Mouse (Mus musculus) lung, adult 2 months (tissue): ENCODE data around the gene Tat. TPM values are rescaled to one million over a fixed set of nuclear protein-coding genes. Genes with fewer than 3 reads are reported as not detected.

Source experiments
- DNase-seq: peaks from one replicate; pipeline ENCODE4 v3.0.0; 2022
- H3K4me1 ChIP-seq: fragments of 200-500 bp; 2 replicates; pipeline ENCODE4 v1.6.1; 2011; ENCODE audit warnings: low read length; ENCODE audit not compliant: control insufficient read depth, insufficient read depth
- H3K4me3 ChIP-seq: fragments of 200-500 bp; replicated peaks from 2 replicates; pipeline ENCODE3; 2011; ENCODE audit warnings: low read depth, mild to moderate bottlenecking, control low read depth, low read length; ENCODE audit errors: extremely low read depth
- CTCF ChIP-seq: fragments of 200-500 bp; IDR thresholded peaks from 2 replicates; pipeline ENCODE4 v1.5.1; 2011; ENCODE audit warnings: mild to moderate bottlenecking, low read length, control low read depth; ENCODE audit not compliant: insufficient read depth
- POLR2A ChIP-seq: fragments of 200-500 bp; IDR thresholded peaks from 2 replicates; pipeline ENCODE4 v1.6.1; 2011; ENCODE audit warnings: low read depth, mild to moderate bottlenecking, control low read depth, low read length, borderline replicate concordance; ENCODE audit errors: extremely low read depth
- WGBS: fragments of 180-500 bp; shearing (Covaris S2); methylation state at CpG from one replicate; pipeline ENCODE4 v1.1.7; 2018; 5-methylcytosine and 5-hydroxymethylcytosine counted together
- polyA plus RNA-seq: library from polyadenylated mRNA; depleted of rRNA; stranded (reverse); fragments of >200 nt; gene quantifications from 2 replicates; pipeline ENCODE4 v1.2.3, GENCODE M21; 2012

The Tat gene
- polyA plus RNA-seq, 1 experiment = 0.71 TPM

DNA sequence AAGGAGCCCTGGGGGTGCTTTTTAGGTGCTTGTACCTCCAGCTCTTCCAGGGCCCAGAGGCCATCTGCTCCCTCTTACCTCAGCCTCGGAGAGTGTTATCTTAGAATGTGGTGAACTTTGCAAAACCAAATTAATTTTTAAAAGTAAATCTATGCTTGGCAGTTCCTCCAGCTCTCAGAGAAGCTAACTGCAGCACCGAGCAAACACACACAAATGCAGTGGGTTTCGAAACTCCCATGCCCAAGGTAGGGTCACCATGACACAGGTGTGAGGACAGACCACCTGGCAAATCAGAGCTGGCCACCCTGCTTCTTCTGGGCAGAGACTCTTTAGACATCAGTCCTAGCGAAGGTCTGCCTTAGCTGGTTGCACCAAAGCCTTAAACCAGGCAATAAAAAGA is 17.3 kb upstream of the Tat start:
- TF ChIP-seq CTCF = no peak
- TF ChIP-seq POLR2A = no peak
- H3K4me1 ChIP-seq = no peaks in the 10 kb centered on the region
- no peak overlapping the region for H3K4me3 ChIP-seq
- 78% methylated on average over 4 of the region's 4 CpGs for WGBS
- no peak for DNase-seq

DNA sequence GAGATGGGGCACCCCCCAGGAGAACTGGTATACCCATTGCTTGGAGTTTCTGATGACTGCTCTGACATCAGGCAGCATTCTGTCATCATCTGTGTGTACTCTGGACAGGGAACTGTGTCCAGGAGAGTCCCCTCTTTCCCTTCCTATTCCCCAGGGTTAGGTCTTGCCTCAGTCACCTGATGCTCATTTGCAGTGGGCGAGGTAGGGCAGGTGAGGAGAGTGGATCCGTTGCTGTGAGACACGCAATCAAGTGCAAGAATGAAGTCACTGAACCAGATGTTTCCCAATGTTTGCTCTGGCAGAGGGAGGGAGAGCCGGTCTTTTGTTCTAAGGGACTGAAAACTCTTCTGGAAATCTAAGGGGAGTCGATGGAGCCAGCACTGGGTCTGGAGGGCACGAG is 10.9 kb upstream of the Tat start:
- H3K4me1 ChIP-seq = no peaks in the 10 kb centered on the region
- TF ChIP-seq POLR2A (no peak), CTCF (no peak)
- DNase-seq = no peak
- 58% methylated on average over 6 of the region's 6 CpGs for WGBS
- no peak overlapping the region for H3K4me3 ChIP-seq

DNA sequence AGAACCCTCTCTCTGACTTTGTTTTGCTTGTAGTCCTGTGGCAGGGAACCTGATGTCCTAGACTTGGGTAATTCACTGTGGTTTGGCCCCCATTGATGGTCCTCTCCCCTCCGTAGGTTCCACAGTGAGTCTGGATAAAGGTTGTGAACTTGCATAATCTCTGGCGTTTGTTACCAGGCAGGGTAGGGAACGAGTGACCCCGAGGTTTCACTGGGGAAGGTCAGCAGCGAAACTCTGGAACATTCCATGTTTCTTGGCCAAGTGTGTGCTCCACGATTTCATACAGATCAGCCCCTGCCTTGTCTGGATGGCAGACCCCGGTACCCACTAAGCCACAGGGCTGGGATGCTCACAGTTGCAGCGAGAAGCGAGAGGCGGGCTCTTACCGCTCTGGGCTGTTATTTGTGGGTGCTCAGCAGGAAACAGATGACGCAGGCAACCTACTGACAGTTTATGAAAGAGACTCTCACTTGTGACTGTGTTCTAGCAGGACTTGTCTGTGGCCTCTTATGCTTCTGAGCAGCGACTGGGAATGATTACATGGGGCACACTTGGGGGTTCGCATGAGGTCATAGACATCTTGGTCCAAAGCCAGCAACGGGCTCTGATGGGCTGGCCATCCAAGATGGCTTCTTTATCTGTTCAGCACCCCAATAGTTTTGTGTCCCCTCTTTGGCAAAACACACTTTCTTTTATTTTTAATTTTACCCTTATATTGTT is 7.7 kb upstream of the Tat start:
- Histone ChIP-seq H3K4me1 (no peaks in the 10 kb centered on the region), H3K4me3 (no peak overlapping the region)
- TF ChIP-seq POLR2A (no peak), CTCF (no peak)
- WGBS = 68% methylated on average over 15 of the region's 15 CpGs
- no peak for DNase-seq

DNA sequence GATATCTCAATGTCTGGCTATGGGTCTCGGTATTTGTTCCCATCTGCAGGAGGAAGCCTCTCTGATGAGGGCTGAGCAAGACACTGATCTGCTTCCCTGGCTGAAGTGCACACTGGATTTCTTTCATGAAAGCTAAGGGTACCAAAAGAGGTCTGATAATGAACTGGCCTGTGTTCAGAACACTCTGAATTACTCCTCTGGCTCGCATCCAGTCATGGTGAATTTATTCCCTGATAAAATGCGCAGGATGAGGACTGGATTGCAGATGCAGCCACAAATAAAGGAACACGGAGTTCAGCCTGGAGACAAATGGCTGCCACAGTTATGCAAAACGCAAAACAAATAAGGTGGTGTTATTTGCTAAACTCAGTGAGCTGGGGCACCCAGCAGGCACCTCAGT is 6.3 kb upstream of the Tat start:
- no peak for DNase-seq
- 35% methylated on average over 5 of the region's 5 CpGs for WGBS
- TF ChIP-seq CTCF (no peak), POLR2A (no peak)
- Histone ChIP-seq H3K4me3 (no peak overlapping the region), H3K4me1 (no peaks in the 10 kb centered on the region)

DNA sequence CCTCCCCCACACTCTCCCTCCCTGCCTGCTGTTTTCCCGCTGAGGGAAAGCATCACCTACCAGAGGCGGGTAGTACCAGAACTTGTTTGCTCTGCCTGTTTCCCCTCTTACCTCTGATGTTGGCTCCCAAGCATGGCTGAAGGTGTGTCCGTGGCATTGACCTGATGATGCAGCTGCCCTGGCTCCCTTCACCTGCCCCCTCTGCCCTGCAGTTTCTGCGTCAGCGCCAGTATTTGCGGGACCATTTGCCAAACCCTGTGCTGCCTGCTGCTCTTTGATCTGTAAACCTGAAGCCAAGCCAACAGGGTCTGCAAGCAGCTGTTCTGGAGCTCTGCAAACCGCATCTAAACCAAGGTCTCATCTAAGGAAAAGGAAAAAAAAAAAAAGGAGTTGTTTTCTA is 3.9 kb upstream of the Tat start:
- DNase-seq = no peak

DNA sequence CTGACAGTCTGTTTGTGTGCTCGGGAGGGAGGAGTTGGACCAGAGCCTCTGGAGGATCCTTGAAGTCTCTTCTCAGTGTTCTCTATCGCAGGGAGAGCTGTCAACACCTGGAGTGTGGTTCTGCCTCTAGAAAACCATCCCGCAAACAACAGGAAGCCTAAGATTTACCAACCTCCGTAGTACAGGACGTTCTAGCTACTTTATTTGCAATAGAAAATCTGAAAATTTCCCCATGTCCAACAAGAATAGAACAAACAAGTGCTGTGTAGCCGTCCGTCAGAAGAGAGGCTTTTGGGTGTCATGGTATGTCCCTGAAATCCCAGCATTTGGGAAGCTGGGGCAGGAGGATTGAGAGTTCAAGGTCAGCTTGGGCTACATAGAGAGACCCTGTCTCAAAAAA is 2.5 kb upstream of the Tat start:
- no peak for DNase-seq

More for the DNA sequence above, 3.9 kb upstream of the Tat start:
- 55% methylated on average over 7 of the region's 7 CpGs for WGBS
- no peak overlapping the region for H3K4me3 ChIP-seq
- TF ChIP-seq CTCF = no peak
- H3K4me1 ChIP-seq = no peaks in the 10 kb centered on the region

DNA sequence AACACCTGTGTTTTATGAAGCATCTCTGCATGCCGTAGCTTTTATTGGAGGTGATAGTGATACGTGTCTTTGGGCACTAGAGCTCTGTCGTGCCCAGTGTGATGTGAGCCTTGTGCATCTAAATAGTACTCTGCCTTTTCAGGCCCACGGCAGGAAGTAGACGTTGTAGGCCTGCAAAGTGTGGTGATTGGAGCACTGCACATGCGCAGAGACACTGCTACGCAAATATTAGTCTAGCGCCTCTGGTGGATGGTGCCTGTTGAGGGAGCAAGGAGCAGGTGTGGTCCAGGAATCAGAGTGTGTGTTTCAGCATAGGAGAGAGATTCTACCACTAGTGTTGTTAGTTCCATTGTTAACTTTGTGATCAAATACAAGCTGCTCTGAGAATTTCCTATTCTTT is 1.1 kb upstream of the Tat start:
- no peak for DNase-seq
- TF ChIP-seq CTCF (no peak), POLR2A (no peak)
- 85% methylated on average over 8 of the region's 8 CpGs for WGBS
- no peak overlapping the region for H3K4me3 ChIP-seq
- no peaks in the 10 kb centered on the region for H3K4me1 ChIP-seq

More for the DNA sequence above, 2.5 kb upstream of the Tat start:
- TF ChIP-seq CTCF (no peak), POLR2A (no peak)
- WGBS = 49% methylated on average over 7 of the region's 7 CpGs
- no peaks in the 10 kb centered on the region for H3K4me1 ChIP-seq
- H3K4me3 ChIP-seq = no peak overlapping the region

DNA sequence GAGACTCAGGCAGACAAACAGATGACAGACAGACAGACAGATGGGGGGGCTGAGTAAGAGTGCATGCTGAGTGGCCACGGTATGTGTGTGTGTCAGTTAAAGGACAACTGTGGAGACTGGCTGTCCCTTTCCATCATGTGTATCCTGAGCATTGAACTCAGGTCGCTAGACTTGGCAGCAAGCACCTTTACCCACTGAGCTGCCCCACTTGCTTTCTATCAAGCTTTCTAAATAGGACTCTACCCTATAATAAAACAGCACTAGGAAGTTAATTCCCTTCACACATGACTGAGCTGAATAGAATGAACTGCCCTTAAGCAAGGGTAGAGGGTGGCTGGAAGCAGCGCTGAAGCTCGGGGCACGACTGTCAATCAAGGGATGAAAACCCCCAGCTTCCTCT is 1.9 kb downstream of the Tat start:
- no peak for TF ChIP-seq CTCF
- TF ChIP-seq POLR2A = no peak
- DNase-seq = no peak
- no peaks in the 10 kb centered on the region for H3K4me1 ChIP-seq
- WGBS = 72% methylated on average over 5 of the region's 5 CpGs
- H3K4me3 ChIP-seq = no peak overlapping the region

DNA sequence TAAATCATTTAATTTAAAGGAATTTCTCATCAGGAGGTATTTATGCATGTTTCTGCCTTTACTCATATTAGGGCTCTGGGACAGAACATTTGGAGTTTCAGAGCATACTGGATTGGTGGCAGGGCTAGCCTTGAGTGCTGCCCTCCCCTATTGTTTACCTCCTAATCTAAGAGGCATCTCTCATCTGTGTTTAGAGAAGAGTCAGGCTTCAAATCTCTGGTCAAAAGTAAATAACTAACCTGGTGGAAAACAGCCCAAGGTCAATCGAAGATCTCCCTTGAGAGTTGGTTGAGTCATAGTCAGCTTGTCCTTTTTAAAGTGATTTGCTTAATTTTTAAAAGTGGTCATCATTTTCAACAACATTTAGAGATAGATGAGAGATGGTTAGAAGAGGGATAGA is 2.7 kb downstream of the Tat start:
- Histone ChIP-seq H3K4me3 (no peak overlapping the region), H3K4me1 (no peaks in the 10 kb centered on the region)
- 38% methylated on average over 1 of the region's 1 CpGs for WGBS
- TF ChIP-seq POLR2A = no peak
- TF ChIP-seq CTCF = no peak
- DNase-seq = no peak

DNA sequence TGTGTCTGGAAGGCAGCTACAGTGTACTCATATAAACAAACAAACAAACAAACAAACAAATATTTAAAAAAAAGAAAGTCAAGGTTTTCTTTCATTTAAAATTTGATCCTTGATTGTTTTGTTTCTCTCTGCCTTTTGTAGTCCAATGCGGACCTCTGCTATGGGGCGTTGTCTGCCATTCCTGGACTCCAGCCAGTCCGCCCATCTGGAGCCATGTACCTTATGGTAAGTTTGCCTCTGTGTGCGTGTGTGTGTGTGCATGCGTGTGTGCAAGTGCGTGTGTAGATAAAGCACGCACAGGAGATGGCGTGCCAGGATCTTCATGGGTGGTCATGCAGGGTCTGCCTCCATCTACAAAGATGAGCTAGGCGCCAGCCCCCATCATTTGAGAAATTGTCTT is 7.1 kb downstream of the Tat start:
- Histone ChIP-seq H3K4me1 (peaks cover 2% of the 10 kb centered on the region), H3K4me3 (no peak overlapping the region)
- no peak for TF ChIP-seq POLR2A
- no peak for TF ChIP-seq CTCF
- no peak for DNase-seq
- WGBS = 91% methylated on average over 9 of the region's 9 CpGs

DNA sequence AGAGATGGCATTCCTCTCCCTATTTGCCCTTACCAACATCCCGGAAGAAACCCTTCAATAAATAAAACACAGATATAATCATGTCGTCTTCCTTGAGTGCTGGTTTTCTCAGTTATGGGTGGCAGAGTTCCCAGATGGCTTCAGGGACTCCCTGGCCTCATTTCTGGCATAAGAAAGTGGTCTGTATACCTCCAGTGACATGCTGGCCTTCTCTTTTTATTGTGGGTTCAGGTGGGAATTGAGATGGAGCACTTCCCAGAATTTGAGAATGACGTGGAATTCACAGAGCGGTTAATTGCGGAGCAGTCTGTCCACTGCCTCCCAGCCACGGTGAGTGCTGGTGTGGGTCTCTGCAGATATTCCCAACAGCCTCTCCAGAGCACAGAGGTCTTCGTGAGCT is 7.8 kb downstream of the Tat start:
- WGBS = 66% methylated on average over 7 of the region's 7 CpGs
- no peak for DNase-seq
- no peak for TF ChIP-seq POLR2A
- no peak for TF ChIP-seq CTCF
- H3K4me3 ChIP-seq = no peak overlapping the region
- peaks cover 2% of the 10 kb centered on the region for H3K4me1 ChIP-seq
